Mouse (Mus musculus) hindbrain, embryonic 11.5 days (tissue): ENCODE measurements at regions not wholly inside any gene's neighbourhood (a gene's known extent, or its start where the extent isn't known, plus 50 kb on each side); places are given as distances from the start of the nearest gene placed in this dataset.

Experiments
- ATAC-seq: fragments of 200-750 bp; cut with Nextera tagmentation; 2 replicates; pipeline ENCODE4 v1.8.0; 2017; ENCODE audit warnings: mild to moderate bottlenecking, moderate TSS enrichment, moderate library complexity; ENCODE audit not compliant: low FRiP score
- DNase-seq: peaks from one replicate; pipeline ENCODE4 v3.0.0-alpha.2; 2015; ENCODE audit warnings: low spot score
- H3K27ac ChIP-seq: fragments of 300-500 bp; sonication (generic); 2 replicates; pipeline ENCODE4 v1.5.1; 2014; ENCODE audit warnings: mild to moderate bottlenecking, low read depth, low read length
- H3K27me3 ChIP-seq: fragments of 300-500 bp; sonication (generic); 2 replicates; pipeline ENCODE4 v1.6.1; 2014; ENCODE audit warnings: mild to moderate bottlenecking, low read length, moderate library complexity, mixed read lengths; ENCODE audit not compliant: control insufficient read depth, insufficient read depth
- H3K36me3 ChIP-seq: fragments of 300-500 bp; sonication (generic); 2 replicates; pipeline ENCODE4 v1.6.1; 2014; ENCODE audit warnings: mild to moderate bottlenecking, low read length, moderate library complexity, mixed read lengths; ENCODE audit not compliant: control insufficient read depth, insufficient read depth
- H3K4me1 ChIP-seq: fragments of 300-500 bp; sonication (generic); replicated peaks from 2 replicates; pipeline ENCODE4 v1.6.1; 2014; ENCODE audit warnings: low read length, mixed read lengths; ENCODE audit not compliant: control insufficient read depth, insufficient read depth
- H3K4me2 ChIP-seq: fragments of 300-500 bp; sonication (generic); replicated peaks from 2 replicates; pipeline ENCODE4 v1.6.1; 2014; ENCODE audit warnings: mild to moderate bottlenecking, low read depth, low read length
- H3K4me3 ChIP-seq: fragments of 300-500 bp; sonication (generic); 2 replicates; pipeline ENCODE4 v1.5.1; 2014; ENCODE audit warnings: low read depth, low read length
- H3K9ac ChIP-seq: fragments of 300-500 bp; sonication (generic); 2 replicates; pipeline ENCODE4 v1.6.1; 2014; ENCODE audit warnings: low read depth, low read length
- H3K9me3 ChIP-seq: fragments of 300-500 bp; sonication (generic); 2 replicates; pipeline ENCODE4 v1.6.1; 2016; ENCODE audit warnings: low read length; ENCODE audit not compliant: control insufficient read depth
- WGBS: fragments of 180-500 bp; shearing (Covaris S2); extraction: QIAGEN DNeasy Blood & Tissue Kit; methylation state at CpG from one replicate; pipeline ENCODE4 v1.1.7; 2014; 5-methylcytosine and 5-hydroxymethylcytosine counted together

GRCm38 (mm10) chr1:7823969-7824368, 3016.3 kb downstream of the Gm37988 start:
- H3K27ac ChIP-seq: no peak overlapping the region
- 96% methylated on average over 2 of the region's 2 CpGs for WGBS
- no peaks in the 10 kb centered on the region for H3K4me1 ChIP-seq
- DNase-seq (no peak), ATAC-seq (no peak)
- no peaks in the 10 kb centered on the region for H3K36me3 ChIP-seq
- no peaks in the 10 kb centered on the region for H3K27me3 ChIP-seq
- no peaks in the 10 kb centered on the region for H3K9me3 ChIP-seq
- H3K9ac ChIP-seq: no peak overlapping the region
- no peak overlapping the region for H3K4me3 ChIP-seq
- no peak overlapping the region for H3K4me2 ChIP-seq
